Mouse (Mus musculus) urinary bladder, postnatal 0 days (tissue): ENCODE data around the gene Stip1. TPM values are rescaled to one million over a fixed set of nuclear protein-coding genes. Genes with fewer than 3 reads are reported as not detected.

Source experiments
- polyA plus RNA-seq: library from polyadenylated mRNA; unstranded; fragments of >200 nt; fragmentation: Nextera tagmentation; extraction: Ambion mirVana; gene quantifications from 2 replicates; pipeline ENCODE4 v1.2.1, GENCODE M21; 2015

The Stip1 gene
- 79.0 and 85.8 TPM in 2 replicates for polyA plus RNA-seq

GRCm38 (mm10) chr19:7039841-7040636 lies at the start of gene Stip1:
Stip1 (minus strand) TSS chr19:7039967.

GRCm38 (mm10) chr19:7056248-7057087 lies 16.7 kb upstream of the Stip1 start, which contains the start of gene Macrod1:
Macrod1 (plus strand) TSS chr19:7056810.

GRCm38 (mm10) chr19:7019191-7019590 lies 20.6 kb downstream of the Stip1 start, which contains the start of gene Fermt3:
Fermt3 (minus strand) TSS chr19:7019469.

GRCm38 (mm10) chr19:6996006-6996405 lies 43.8 kb downstream of the Stip1 start, which contains the start of the genes Nudt22 and Trpt1:
Nudt22 (minus strand) TSS chr19:6996117.
Trpt1 (plus strand) TSS chr19:6996131.

GRCm38 (mm10) chr19:6992011-6992858 lies 47.5 kb downstream of the Stip1 start, which contains the start of gene Dnajc4:
Dnajc4 (minus strand) TSS chr19:6992572.

GRCm38 (mm10) chr19:6987061-6987903 lies 52.5 kb downstream of the Stip1 start, which contains the start of gene Vegfb:
Vegfb (minus strand) TSS chr19:6987651.

GRCm38 (mm10) chr19:6980381-6981093 lies 59.2 kb downstream of the Stip1 start, which contains the start of gene Fkbp2:
Fkbp2 (minus strand) TSS chr19:6980501.

GRCm38 (mm10) chr19:6975537-6976521 lies 63.9 kb downstream of the Stip1 start, which contains the start of gene Plcb3:
Plcb3 (minus strand) TSS chr19:6976470.

GRCm38 (mm10) chr19:6974211-6975205 lies 65.3 kb downstream of the Stip1 start, which contains the start of gene Ppp1r14b:
Ppp1r14b (plus strand) TSS chr19:6974968.

Other genes with a start within 250 kb of the Stip1 start
- 40.3 and 43.7 TPM in 2 replicates for gene Rps6ka4, start 199.3 kb downstream of the Stip1 start, polyA plus RNA-seq
- 0.83 and 1.3 TPM in 2 replicates for gene Ccdc88b, start 181.8 kb downstream of the Stip1 start, polyA plus RNA-seq
- gene Trmt112, start 130.3 kb downstream of the Stip1 start, polyA plus RNA-seq = 77.8 and 79.0 TPM in 2 replicates
- 550 and 643 TPM in 2 replicates for gene Prdx5, start 129.9 kb downstream of the Stip1 start, polyA plus RNA-seq
- gene Esrra, start 118.2 kb downstream of the Stip1 start, polyA plus RNA-seq = 14.4 and 16.9 TPM in 2 replicates
- 2.5 and 3.3 TPM in 2 replicates for gene Catsperz, start 114.6 kb downstream of the Stip1 start, polyA plus RNA-seq
- 0.44 and 0.81 TPM in 2 replicates for gene Kcnk4, start 105.5 kb downstream of the Stip1 start, polyA plus RNA-seq
- gene Bad, start 98.1 kb downstream of the Stip1 start, polyA plus RNA-seq = 67.7 and 73.8 TPM in 2 replicates
- gene Gpr137, start 97.5 kb downstream of the Stip1 start, polyA plus RNA-seq = 23.7 and 24.3 TPM in 2 replicates
- gene Ppp1r14b, start 65.0 kb downstream of the Stip1 start, polyA plus RNA-seq = 81.0 and 92.9 TPM in 2 replicates
- 31.8 TPM in 2 replicates for gene Plcb3, start 63.5 kb downstream of the Stip1 start, polyA plus RNA-seq
- 74.7 and 85.4 TPM in 2 replicates for gene Fkbp2, start 59.5 kb downstream of the Stip1 start, polyA plus RNA-seq
- 34.4 and 38.7 TPM in 2 replicates for gene Vegfb, start 52.3 kb downstream of the Stip1 start, polyA plus RNA-seq
- 26.6 and 32.5 TPM in 2 replicates for gene Dnajc4, start 47.4 kb downstream of the Stip1 start, polyA plus RNA-seq
- 17.2 and 19.9 TPM in 2 replicates for gene Nudt22, start 43.9 kb downstream of the Stip1 start, polyA plus RNA-seq
- gene Trpt1, start 43.8 kb downstream of the Stip1 start, polyA plus RNA-seq = 10.9 and 11.3 TPM in 2 replicates
- 7.1 and 19.9 TPM in 2 replicates for gene Fermt3, start 20.5 kb downstream of the Stip1 start, polyA plus RNA-seq
- 5.4 and 6.9 TPM in 2 replicates for gene Macrod1, start 16.8 kb upstream of the Stip1 start, polyA plus RNA-seq
- 0.68 and 0.73 TPM in 2 replicates for gene Flrt1, start 65.8 kb upstream of the Stip1 start, polyA plus RNA-seq
- gene Otub1, start 166.3 kb upstream of the Stip1 start, polyA plus RNA-seq = 112 and 117 TPM in 2 replicates
- gene Cox8a, start 177.6 kb upstream of the Stip1 start, polyA plus RNA-seq = 1,989 and 2,052 TPM in 2 replicates
- gene Naa40, start 201.2 kb upstream of the Stip1 start, polyA plus RNA-seq = 17.7 and 19.7 TPM in 2 replicates
- 1.3 and 1.6 TPM in 2 replicates for gene Rcor2, start 227.4 kb upstream of the Stip1 start, polyA plus RNA-seq